Mouse (Mus musculus): ENCODE results near the gene Naa40. TPM values are rescaled to one million over a fixed set of nuclear protein-coding genes. Genes with fewer than 3 reads are reported as not detected.
A peak's percentile ranks its signal among the peaks of the same experiment; 100 is the strongest.

The Naa40 gene
- polyA plus RNA-seq (2015; fragmentation: Nextera tagmentation; extraction: Ambion mirVana) = 59.6 and 61.3 TPM in 2 replicates

DNA sequence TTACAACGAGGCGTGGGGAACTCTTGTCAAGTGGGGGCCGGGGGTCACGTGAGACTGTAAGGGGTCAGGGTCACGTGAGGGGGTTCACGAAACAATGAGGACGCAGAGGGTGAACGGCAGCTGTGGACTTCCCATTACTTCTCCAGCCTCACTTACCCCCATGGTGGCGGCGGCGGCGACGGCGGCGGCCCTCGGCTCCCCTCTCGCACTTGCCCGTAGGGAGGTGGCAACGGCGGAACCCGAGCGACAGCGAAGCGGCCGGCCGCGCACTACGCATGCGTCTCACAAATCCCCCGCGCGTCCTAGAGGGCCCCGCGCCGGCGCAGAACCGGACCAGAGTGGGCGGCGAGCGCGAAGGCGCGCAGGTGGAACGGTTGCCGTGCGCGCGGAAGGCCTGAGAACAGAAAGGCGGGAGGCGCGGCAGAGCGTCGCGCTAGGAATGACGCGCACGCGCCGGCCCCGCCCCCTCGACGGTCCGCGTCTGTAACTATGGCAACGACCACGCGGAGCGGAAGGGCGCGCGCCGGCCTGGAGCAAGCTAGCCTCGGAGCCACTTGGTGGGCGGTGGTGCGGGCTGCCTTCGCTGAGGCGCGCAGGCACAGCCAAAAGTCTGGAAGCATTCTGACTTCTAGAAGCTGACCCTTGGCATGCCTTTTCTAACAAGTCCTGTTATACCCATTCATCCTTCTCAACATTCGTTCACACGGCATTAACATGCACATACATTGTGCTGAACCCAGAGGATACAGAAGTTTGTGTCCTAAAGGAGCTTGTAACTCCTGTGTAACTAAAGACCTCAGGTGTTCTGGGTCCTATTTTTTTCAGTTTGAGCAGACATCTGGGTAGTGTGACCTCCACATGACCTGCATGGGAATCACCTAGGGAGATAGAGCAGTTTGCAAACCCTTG lies at the start of gene Naa40:
Gene Naa40 (minus strand): TSS at position 402 of the 909 bp plus-strand sequence.
- ATAC-seq (ENCODE audit: low FRiP score) = peak; percentile 97
- Histone ChIP-seq H3K4me3 (replicated peaks) (peak within 1 kb of the TSS; percentile 56), H3K27ac (replicated peaks) (peak within 1 kb of the TSS; percentile 83), H3K4me2 (peak within 1 kb of the TSS; percentile 97), H3K9ac (replicated peaks) (peak within 1 kb of the TSS; percentile 73), H3K27me3 (replicated peaks) (0 out of 2 replicates have a peak, but pooled peaks cover 3% of the 10 kb centered on the region), H3K36me3 (no peaks in the 10 kb centered on the region), H3K4me1 (peaks cover 35% of the 10 kb centered on the region), H3K9me3 (replicated peaks) (no peaks in the 10 kb centered on the region)
- WGBS = under 1% methylated on average over 79 of the region's 80 CpGs

GRCm38 (mm10) chr19:7289767-7290166 lies 48.8 kb upstream of the Naa40 start:
- WGBS = 76% methylated on average over 2 of the region's 2 CpGs
- H3K4me2 ChIP-seq = no peak overlapping the region
- no peak overlapping the region for H3K9ac ChIP-seq (replicated peaks)
- no peak overlapping the region for H3K27ac ChIP-seq (replicated peaks)
- H3K36me3 ChIP-seq = peaks cover 30% of the 10 kb centered on the region
- no peak overlapping the region for H3K4me3 ChIP-seq (replicated peaks)
- ATAC-seq (ENCODE audit: low FRiP score) = no peak
- no peaks in the 10 kb centered on the region for H3K9me3 ChIP-seq (replicated peaks)
- peaks cover 16% of the 10 kb centered on the region for H3K4me1 ChIP-seq
- no peaks in the 10 kb centered on the region for H3K27me3 ChIP-seq (replicated peaks)

DNA sequence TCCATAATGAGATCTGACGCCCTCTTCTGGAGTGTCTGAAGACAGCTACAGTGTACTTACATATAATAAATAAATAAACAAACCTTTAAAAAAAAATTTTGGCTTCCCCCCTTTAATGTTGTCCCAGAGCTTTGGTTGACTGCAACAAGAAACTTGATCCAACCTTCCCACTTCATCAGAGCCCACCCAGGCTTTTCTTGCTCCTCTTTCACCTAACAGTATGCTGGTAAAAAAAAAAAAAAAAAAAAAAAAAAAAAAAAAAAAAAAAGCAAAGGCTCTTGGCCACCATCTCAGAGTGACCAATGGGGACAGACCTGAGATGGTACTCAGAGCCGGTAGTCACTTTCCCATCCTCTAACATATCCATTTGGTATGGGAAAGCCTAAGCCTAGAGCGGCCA lies 47.3 kb upstream of the Naa40 start:
- Histone ChIP-seq H3K4me2 (no peak overlapping the region), H3K9me3 (replicated peaks) (no peaks in the 10 kb centered on the region), H3K4me3 (replicated peaks) (no peak overlapping the region), H3K27ac (replicated peaks) (no peak overlapping the region), H3K9ac (replicated peaks) (no peak overlapping the region), H3K36me3 (peaks cover 43% of the 10 kb centered on the region), H3K27me3 (replicated peaks) (no peaks in the 10 kb centered on the region), H3K4me1 (peaks cover 13% of the 10 kb centered on the region; the same call in 1 of the 2 replicates)
- no peak for ATAC-seq (ENCODE audit: low FRiP score)
- 88% methylated on average over 3 of the region's 3 CpGs for WGBS

GRCm38 (mm10) chr19:7286563-7287315 lies 45.8 kb upstream of the Naa40 start:
- H3K4me1 ChIP-seq = peaks cover 4% of the 10 kb centered on the region; the same call in 1 of the 2 replicates
- WGBS = 93% methylated on average over 12 of the region's 12 CpGs
- no peaks in the 10 kb centered on the region for H3K27me3 ChIP-seq (replicated peaks)
- no peak for ATAC-seq (ENCODE audit: low FRiP score)
- H3K4me3 ChIP-seq (replicated peaks) = no peak overlapping the region
- no peaks in the 10 kb centered on the region for H3K9me3 ChIP-seq (replicated peaks)
- no peak overlapping the region for H3K27ac ChIP-seq (replicated peaks)
- peaks cover 59% of the 10 kb centered on the region for H3K36me3 ChIP-seq
- no peak overlapping the region for H3K4me2 ChIP-seq
- no peak overlapping the region for H3K9ac ChIP-seq (replicated peaks)

DNA sequence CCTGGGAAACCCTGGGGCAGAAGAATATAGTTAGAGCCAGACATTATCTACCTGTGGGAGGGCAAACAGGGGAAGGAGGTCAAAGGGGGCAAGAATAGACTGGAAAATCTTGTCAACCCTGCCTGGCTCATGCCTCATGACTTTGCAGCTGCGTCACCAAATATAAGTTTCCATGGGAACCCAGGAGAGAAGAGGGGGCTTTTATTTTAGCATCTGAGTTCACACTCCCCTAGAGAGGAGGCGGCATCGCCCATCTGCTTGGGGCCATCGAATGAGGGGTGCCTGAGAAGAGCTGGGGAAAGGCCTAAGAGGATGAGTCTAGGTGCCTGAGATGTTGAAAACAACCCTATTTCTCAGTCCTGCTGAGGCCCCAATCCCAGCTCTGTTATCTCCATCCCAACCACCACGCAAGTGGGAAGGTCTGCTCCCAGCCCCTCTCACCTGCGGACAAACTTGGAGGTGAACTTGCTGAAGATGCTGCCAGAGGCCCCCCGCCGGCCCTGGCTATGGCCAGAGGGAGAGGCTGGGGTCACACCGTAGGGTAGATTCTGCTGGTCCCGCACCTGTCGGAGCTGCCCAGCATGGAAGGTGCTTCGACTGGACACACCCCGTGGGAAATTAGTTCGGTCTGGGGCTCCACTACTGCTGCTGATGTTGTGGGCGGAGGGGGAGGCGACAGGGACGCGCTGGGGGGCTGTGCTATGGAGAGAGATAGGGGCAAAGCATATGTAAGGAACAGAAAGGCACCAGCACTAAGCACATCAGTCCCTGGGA lies 39.8 kb upstream of the Naa40 start:
- peaks cover 33% of the 10 kb centered on the region for H3K4me1 ChIP-seq
- no peak overlapping the region for H3K9ac ChIP-seq (replicated peaks)
- H3K36me3 ChIP-seq = peaks cover 73% of the 10 kb centered on the region
- ATAC-seq (ENCODE audit: low FRiP score) = no peak
- H3K4me2 ChIP-seq = no peak overlapping the region
- H3K27me3 ChIP-seq (replicated peaks) = no peaks in the 10 kb centered on the region
- WGBS = 87% methylated on average over 18 of the region's 18 CpGs
- H3K4me3 ChIP-seq (replicated peaks) = no peak overlapping the region
- no peak overlapping the region for H3K27ac ChIP-seq (replicated peaks)
- no peaks in the 10 kb centered on the region for H3K9me3 ChIP-seq (replicated peaks)

DNA sequence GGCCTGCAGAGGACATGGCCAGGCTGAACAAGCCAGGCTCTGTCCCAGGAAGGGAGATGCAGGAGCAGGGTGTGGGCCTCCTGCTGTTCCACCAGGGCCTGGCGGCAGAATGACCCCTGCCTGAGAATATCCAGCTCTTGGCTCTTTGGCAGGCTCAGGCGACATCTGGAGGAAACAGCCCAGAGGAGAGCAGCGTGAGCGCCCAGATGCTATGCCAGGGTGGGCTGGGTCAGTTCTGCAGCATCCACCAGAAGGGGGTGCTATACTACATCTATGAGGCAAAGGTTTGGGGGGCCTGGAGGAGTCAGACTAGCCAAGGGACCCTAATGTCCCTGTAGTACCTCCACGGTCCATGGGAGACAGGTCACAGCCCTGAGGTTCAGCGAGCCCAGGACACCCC lies 38.1 kb upstream of the Naa40 start:
- H3K4me1 ChIP-seq = peaks cover 48% of the 10 kb centered on the region
- H3K4me2 ChIP-seq = no peak overlapping the region
- H3K9me3 ChIP-seq (replicated peaks) = no peaks in the 10 kb centered on the region
- H3K27me3 ChIP-seq (replicated peaks) = no peaks in the 10 kb centered on the region
- H3K4me3 ChIP-seq (replicated peaks) = no peak overlapping the region
- H3K36me3 ChIP-seq = peaks cover 70% of the 10 kb centered on the region
- peak overlapping the region; percentile 49 for H3K27ac ChIP-seq (replicated peaks)
- 29% methylated on average over 6 of the region's 6 CpGs for WGBS
- no peak for ATAC-seq (ENCODE audit: low FRiP score)
- H3K9ac ChIP-seq (replicated peaks) = no peak overlapping the region

DNA sequence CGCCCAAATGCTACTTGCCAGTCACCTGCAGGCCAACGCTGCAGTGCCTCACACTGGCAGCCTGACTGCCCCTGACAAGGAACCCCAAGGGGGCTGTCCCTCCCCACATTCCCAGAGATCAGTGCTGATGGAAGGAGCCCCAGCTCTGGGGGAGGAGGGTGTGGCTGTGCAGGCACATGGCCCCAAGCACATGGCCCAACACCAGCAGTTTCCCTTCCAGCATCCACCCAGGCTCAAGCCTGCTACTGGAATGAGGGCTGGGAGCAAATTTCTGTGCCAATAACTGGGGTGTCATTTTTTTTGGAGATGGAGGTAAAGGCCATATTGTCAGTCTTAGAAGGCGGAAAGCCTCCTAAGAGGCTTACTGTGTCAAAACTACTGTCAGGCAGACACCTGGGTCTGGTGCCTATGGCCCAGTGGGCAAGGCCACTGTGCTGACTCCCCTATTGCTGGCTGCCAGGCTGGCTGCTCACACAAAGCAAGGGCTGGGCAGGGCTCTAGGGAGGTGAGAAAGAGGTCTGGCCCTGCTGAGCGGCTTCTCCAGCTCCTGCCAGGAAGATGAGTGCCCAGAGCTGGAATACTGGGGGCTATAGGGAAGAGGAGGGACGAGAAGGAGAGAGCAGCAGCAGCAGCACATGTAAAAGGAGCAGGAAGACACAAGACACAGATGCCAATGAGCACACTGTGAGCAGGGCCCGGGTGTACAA lies 37.4 kb upstream of the Naa40 start:
- no peak overlapping the region for H3K4me3 ChIP-seq (replicated peaks)
- H3K27ac ChIP-seq (replicated peaks) = peak overlapping the region; percentile 77
- no peaks in the 10 kb centered on the region for H3K9me3 ChIP-seq (replicated peaks)
- peaks cover 71% of the 10 kb centered on the region for H3K36me3 ChIP-seq
- no peaks in the 10 kb centered on the region for H3K27me3 ChIP-seq (replicated peaks)
- no peak overlapping the region for H3K9ac ChIP-seq (replicated peaks)
- 62% methylated on average over 6 of the region's 6 CpGs for WGBS
- H3K4me2 ChIP-seq = no peak overlapping the region
- no peak for ATAC-seq (ENCODE audit: low FRiP score)
- H3K4me1 ChIP-seq = peaks cover 51% of the 10 kb centered on the region

GRCm38 (mm10) chr19:7276796-7277195 lies 35.8 kb upstream of the Naa40 start:
- Histone ChIP-seq H3K4me1 (peaks cover 57% of the 10 kb centered on the region), H3K4me3 (replicated peaks) (no peak overlapping the region), H3K4me2 (no peak overlapping the region), H3K27ac (replicated peaks) (peak overlapping the region; percentile 77), H3K9me3 (replicated peaks) (no peaks in the 10 kb centered on the region), H3K9ac (replicated peaks) (no peak overlapping the region), H3K36me3 (peaks cover 69% of the 10 kb centered on the region), H3K27me3 (replicated peaks) (no peaks in the 10 kb centered on the region)
- ATAC-seq (ENCODE audit: low FRiP score) = no peak
- 53% methylated on average over 7 of the region's 7 CpGs for WGBS

DNA sequence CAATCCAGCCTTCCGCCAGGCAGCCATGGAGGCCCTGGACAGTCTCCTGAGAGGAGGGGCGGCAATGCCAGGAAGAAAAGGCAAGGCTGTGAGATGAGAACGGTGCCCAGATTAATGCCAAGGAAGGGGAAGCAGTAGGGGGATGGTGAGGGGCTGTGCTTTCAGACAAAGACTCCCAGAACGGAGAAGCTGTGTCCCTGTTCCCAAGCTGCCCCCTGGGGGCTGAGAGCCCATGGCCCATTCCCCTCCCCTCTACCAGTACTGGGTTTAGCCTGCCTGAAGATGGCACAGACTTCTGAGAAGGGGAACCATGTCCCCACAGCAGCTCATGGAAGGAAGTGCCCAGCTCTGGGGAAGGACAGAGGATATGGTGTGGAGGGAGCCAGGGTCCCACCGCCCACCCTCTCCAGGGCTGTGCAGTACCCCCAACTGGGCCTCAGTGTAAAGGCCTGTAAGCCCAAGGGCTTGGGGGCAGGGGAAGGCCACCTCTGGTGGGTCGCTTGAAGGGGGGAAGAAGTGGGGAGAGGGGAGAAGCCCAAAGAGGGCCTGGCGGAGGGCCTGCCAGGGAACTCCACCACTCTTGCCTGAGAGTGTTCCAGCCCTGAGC lies 35.2 kb upstream of the Naa40 start:
- Histone ChIP-seq H3K4me2 (no peak overlapping the region), H3K4me3 (replicated peaks) (no peak overlapping the region), H3K9ac (replicated peaks) (no peak overlapping the region), H3K36me3 (peaks cover 69% of the 10 kb centered on the region), H3K9me3 (replicated peaks) (no peaks in the 10 kb centered on the region), H3K27ac (replicated peaks) (peak overlapping the region; percentile 77), H3K4me1 (peaks cover 62% of the 10 kb centered on the region), H3K27me3 (replicated peaks) (no peaks in the 10 kb centered on the region)
- 41% methylated on average over 7 of the region's 7 CpGs for WGBS
- ATAC-seq (ENCODE audit: low FRiP score) = peak; percentile 22

- WGBS = 48% methylated on average over 7 of the region's 7 CpGs
- Histone ChIP-seq H3K27me3 (replicated peaks) (no peaks in the 10 kb centered on the region), H3K9me3 (replicated peaks) (no peaks in the 10 kb centered on the region), H3K27ac (replicated peaks) (peak overlapping the region; percentile 77), H3K9ac (replicated peaks) (no peak overlapping the region), H3K36me3 (peaks cover 70% of the 10 kb centered on the region), H3K4me3 (replicated peaks) (no peak overlapping the region), H3K4me2 (no peak overlapping the region), H3K4me1 (peaks cover 71% of the 10 kb centered on the region)
- ATAC-seq (ENCODE audit: low FRiP score) = no peak
These were observed 34.3 kb upstream of the Naa40 start for GRCm38 (mm10) chr19:7275131-7275789.
